Mouse (Mus musculus): ENCODE results near the gene Tbc1d2. TPM values are rescaled to one million over a fixed set of nuclear protein-coding genes. Genes with fewer than 3 reads are reported as not detected.

The Tbc1d2 gene
- total and polyA plus RNA-seq, 2 experiments from 2014 or later, result 0.52 to 1.9 TPM

GRCm38 (mm10) chr4:46591833-46592520 is 58.0 kb downstream of the Tbc1d2 start:
- Histone ChIP-seq H3K9ac (replicated peaks; ENCODE audit: low read length, poor library complexity, severe bottlenecking) (no peak overlapping the region), H3K36me3 (ENCODE audit: insufficient read depth, low read length) (no peaks in the 10 kb centered on the region), H3K27me3 (ENCODE audit: insufficient read depth, low read length) (no peaks in the 10 kb centered on the region), H3K9me3 (ENCODE audit: low read length) (no peaks in the 10 kb centered on the region), H3K4me3 (ENCODE audit: low read depth, low read length) (no peak overlapping the region), H3K4me1 (ENCODE audit: insufficient read depth, low read length) (no peaks in the 10 kb centered on the region), H3K27ac (ENCODE audit: low read depth, low read length) (no peak overlapping the region), H3K4me2 (ENCODE audit: low read depth, low read length, poor library complexity, severe bottlenecking) (no peak overlapping the region)
- ATAC-seq (ENCODE audit: low FRiP score) (no peak), DNase-seq (ENCODE audit: low spot score) (no peak)
- WGBS, result 88% methylated on average over 9 of the region's 9 CpGs
- TF ChIP-seq CTCF (IDR thresholded peaks at IDR 0.05), result no peak

- 62% methylated on average over 4 of the region's 4 CpGs for WGBS
- no peak overlapping the region for H3K9ac ChIP-seq (replicated peaks; ENCODE audit: low read length, poor library complexity, severe bottlenecking)
- no peaks in the 10 kb centered on the region for H3K9me3 ChIP-seq (ENCODE audit: low read length)
- no peaks in the 10 kb centered on the region for H3K36me3 ChIP-seq (ENCODE audit: insufficient read depth, low read length)
- no peaks in the 10 kb centered on the region for H3K27me3 ChIP-seq (ENCODE audit: insufficient read depth, low read length)
- ATAC-seq (ENCODE audit: low FRiP score) (no peak), DNase-seq (ENCODE audit: low spot score) (no peak)
- no peaks in the 10 kb centered on the region for H3K4me1 ChIP-seq (ENCODE audit: insufficient read depth, low read length)
- no peak overlapping the region for H3K4me2 ChIP-seq (ENCODE audit: low read depth, low read length, poor library complexity, severe bottlenecking)
- H3K27ac ChIP-seq (ENCODE audit: low read depth, low read length), result no peak overlapping the region
- TF ChIP-seq CTCF (IDR thresholded peaks at IDR 0.05), result no peak
- no peak overlapping the region for H3K4me3 ChIP-seq (ENCODE audit: low read depth, low read length)
Measured at GRCm38 (mm10) chr4:46590810-46591209, 59.2 kb downstream of the Tbc1d2 start.

- Histone ChIP-seq H3K36me3 (ENCODE audit: insufficient read depth, low read length) (no peaks in the 10 kb centered on the region), H3K4me2 (ENCODE audit: low read depth, low read length, poor library complexity, severe bottlenecking) (no peak overlapping the region), H3K9me3 (ENCODE audit: low read length) (no peaks in the 10 kb centered on the region), H3K9ac (replicated peaks; ENCODE audit: low read length, poor library complexity, severe bottlenecking) (no peak overlapping the region), H3K4me3 (ENCODE audit: low read depth, low read length) (no peak overlapping the region), H3K27ac (ENCODE audit: low read depth, low read length) (no peak overlapping the region), H3K27me3 (ENCODE audit: insufficient read depth, low read length) (no peaks in the 10 kb centered on the region), H3K4me1 (ENCODE audit: insufficient read depth, low read length) (no peaks in the 10 kb centered on the region)
- no peak for TF ChIP-seq CTCF (IDR thresholded peaks at IDR 0.05)
- WGBS, result 85% methylated on average over 5 of the region's 5 CpGs
- no peak for DNase-seq (ENCODE audit: low spot score)
- ATAC-seq (ENCODE audit: low FRiP score), result no peak
Measured at GRCm38 (mm10) chr4:46589946-46590684, 59.9 kb downstream of the Tbc1d2 start.

- DNase-seq (ENCODE audit: low spot score) (no peak), ATAC-seq (ENCODE audit: low FRiP score) (no peak)
- no peaks in the 10 kb centered on the region for H3K9me3 ChIP-seq (ENCODE audit: low read length)
- H3K9ac ChIP-seq (replicated peaks; ENCODE audit: low read length, poor library complexity, severe bottlenecking), result no peak overlapping the region
- WGBS, result 84% methylated on average over 8 of the region's 8 CpGs
- H3K4me3 ChIP-seq (ENCODE audit: low read depth, low read length), result no peak overlapping the region
- no peaks in the 10 kb centered on the region for H3K27me3 ChIP-seq (ENCODE audit: insufficient read depth, low read length)
- H3K27ac ChIP-seq (ENCODE audit: low read depth, low read length), result no peak overlapping the region
- H3K4me2 ChIP-seq (ENCODE audit: low read depth, low read length, poor library complexity, severe bottlenecking), result no peak overlapping the region
- H3K36me3 ChIP-seq (ENCODE audit: insufficient read depth, low read length), result no peaks in the 10 kb centered on the region
- no peaks in the 10 kb centered on the region for H3K4me1 ChIP-seq (ENCODE audit: insufficient read depth, low read length)
- TF ChIP-seq CTCF (IDR thresholded peaks at IDR 0.05), result no peak
Measured at GRCm38 (mm10) chr4:46589151-46589550, 60.9 kb downstream of the Tbc1d2 start.

GRCm38 (mm10) chr4:46586473-46586872 is 63.5 kb downstream of the Tbc1d2 start:
- TF ChIP-seq CTCF (IDR thresholded peaks at IDR 0.05), result no peak
- Histone ChIP-seq H3K9ac (replicated peaks; ENCODE audit: low read length, poor library complexity, severe bottlenecking) (no peak overlapping the region), H3K27me3 (ENCODE audit: insufficient read depth, low read length) (no peaks in the 10 kb centered on the region), H3K4me3 (ENCODE audit: low read depth, low read length) (no peak overlapping the region), H3K9me3 (ENCODE audit: low read length) (no peaks in the 10 kb centered on the region), H3K4me1 (ENCODE audit: insufficient read depth, low read length) (no peaks in the 10 kb centered on the region), H3K4me2 (ENCODE audit: low read depth, low read length, poor library complexity, severe bottlenecking) (no peak overlapping the region), H3K27ac (ENCODE audit: low read depth, low read length) (no peak overlapping the region), H3K36me3 (ENCODE audit: insufficient read depth, low read length) (no peaks in the 10 kb centered on the region)
- 61% methylated on average over 4 of the region's 4 CpGs for WGBS
- DNase-seq (ENCODE audit: low spot score) (no peak), ATAC-seq (ENCODE audit: low FRiP score) (no peak)

- Histone ChIP-seq H3K9ac (replicated peaks; ENCODE audit: low read length, poor library complexity, severe bottlenecking) (no peak overlapping the region), H3K27me3 (ENCODE audit: insufficient read depth, low read length) (no peaks in the 10 kb centered on the region), H3K4me1 (ENCODE audit: insufficient read depth, low read length) (no peaks in the 10 kb centered on the region), H3K36me3 (ENCODE audit: insufficient read depth, low read length) (no peaks in the 10 kb centered on the region), H3K9me3 (ENCODE audit: low read length) (no peaks in the 10 kb centered on the region), H3K4me2 (ENCODE audit: low read depth, low read length, poor library complexity, severe bottlenecking) (no peak overlapping the region), H3K27ac (ENCODE audit: low read depth, low read length) (no peak overlapping the region), H3K4me3 (ENCODE audit: low read depth, low read length) (no peak overlapping the region)
- ATAC-seq (ENCODE audit: low FRiP score) (no peak), DNase-seq (ENCODE audit: low spot score) (no peak)
- 76% methylated on average over 8 of the region's 8 CpGs for WGBS
- no peak for TF ChIP-seq CTCF (IDR thresholded peaks at IDR 0.05)
Measured at GRCm38 (mm10) chr4:46585811-46586190, 64.2 kb downstream of the Tbc1d2 start.

Data from midbrain, postnatal 0 days (tissue).